Mouse (Mus musculus) MEL (cell line): ENCODE measurements at regions not wholly inside any gene's neighbourhood (a gene's known extent, or its start where the extent isn't known, plus 50 kb on each side); places are given as distances from the start of the nearest gene placed in this dataset.

Experiments
- BHLHE40 ChIP-seq: IDR thresholded peaks from 2 replicates; pipeline ENCODE4 v1.6.1; 2012; ENCODE audit warnings: low read depth, mild to moderate bottlenecking, inconsistent platforms, low read length, improper control_type of control experiment, borderline replicate concordance
- CTCF ChIP-seq, 3 experiments: IDR thresholded peaks in 2 of 3; conservative IDR thresholded peaks in 1 of 3; 2 replicates each; pipeline ENCODE4 v1.5.1; 2011 to 2012; ENCODE audit warnings: low read length in 3 of 3, low read depth in 2 of 3, mild to moderate bottlenecking in 2 of 3, improper control_type of control experiment in 1 of 3, inconsistent platforms in 1 of 3, mixed read lengths in 1 of 3, moderate library complexity in 1 of 3; ENCODE audit not compliant: control insufficient read depth in 1 of 3, insufficient read depth in 1 of 3, poor library complexity in 1 of 3, severe bottlenecking in 1 of 3
- HCFC1 ChIP-seq: IDR thresholded peaks from 2 replicates; pipeline ENCODE4 v1.6.1; 2012; ENCODE audit warnings: low read depth, mild to moderate bottlenecking, inconsistent platforms, low read length, improper control_type of control experiment, moderate library complexity
- ZMIZ1 ChIP-seq: IDR thresholded peaks from 2 replicates; pipeline ENCODE4 v1.6.1; 2012; ENCODE audit warnings: low read depth, mild to moderate bottlenecking, inconsistent platforms, low read length, improper control_type of control experiment, moderate library complexity

DNA sequence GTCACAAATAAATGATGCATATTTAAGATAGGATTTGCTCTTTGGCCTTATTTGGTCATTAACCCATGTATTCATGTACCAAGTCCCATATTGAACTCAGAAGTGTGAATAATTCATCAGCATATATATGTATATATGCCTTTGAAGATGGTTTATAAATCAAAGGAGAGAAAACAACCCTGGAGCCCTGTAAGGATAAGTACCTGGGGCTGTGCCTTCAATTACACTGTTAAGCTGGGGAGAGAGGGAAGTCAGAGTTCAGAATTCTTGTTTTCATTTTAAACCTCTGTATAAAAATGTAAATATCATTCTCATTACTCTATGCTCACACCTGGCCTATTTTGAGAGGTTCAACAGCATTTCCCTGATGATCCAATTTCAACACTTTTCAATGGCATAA is 299.8 kb upstream of the Gm6657 start:
- TF ChIP-seq HCFC1 (no peak), ZMIZ1 (no peak), CTCF (IDR thresholded peaks at IDR 0.05 in 2 of 3, conservative IDR thresholded peaks at IDR 0.05 in 1 of 3; ENCODE audit: control insufficient read depth in 1 of 3, insufficient read depth in 1 of 3, low read depth in 2 of 3, low read length in 3 of 3, poor library complexity in 1 of 3, severe bottlenecking in 1 of 3) (no peak), BHLHE40 (no peak)
